Mouse (Mus musculus): ENCODE data around the gene Tiam2.

DNA sequence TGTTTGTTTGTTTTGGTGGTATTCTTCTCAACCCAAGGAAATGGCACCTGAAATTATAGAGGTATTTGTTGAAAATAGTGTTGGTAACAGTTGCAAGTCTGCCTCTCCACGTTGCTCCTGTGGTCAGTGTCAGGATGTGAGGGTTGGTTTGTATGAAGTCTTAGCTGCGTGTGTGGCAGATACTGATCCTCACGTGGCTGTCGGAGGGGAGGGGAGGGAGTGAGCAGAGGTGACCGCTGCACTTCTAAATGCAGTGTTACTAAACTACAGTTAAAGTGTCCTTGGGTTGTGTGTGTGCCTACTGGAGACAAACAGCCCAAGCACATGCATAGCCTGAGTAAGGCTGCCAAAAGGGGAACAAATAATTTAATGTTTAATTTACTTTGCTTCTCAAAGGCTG, 164.7 kb downstream of the Tiam2 start:
- TF ChIP-seq CTCF (IDR thresholded peaks at IDR 0.05; ENCODE audit: extremely low read depth, insufficient read depth, insufficient read length, insufficient replicate concordance) = no peak
- no peak for TF ChIP-seq POLR2A (IDR thresholded peaks at IDR 0.05; ENCODE audit: low read depth, low read length)
